In the genomic region with DNA sequence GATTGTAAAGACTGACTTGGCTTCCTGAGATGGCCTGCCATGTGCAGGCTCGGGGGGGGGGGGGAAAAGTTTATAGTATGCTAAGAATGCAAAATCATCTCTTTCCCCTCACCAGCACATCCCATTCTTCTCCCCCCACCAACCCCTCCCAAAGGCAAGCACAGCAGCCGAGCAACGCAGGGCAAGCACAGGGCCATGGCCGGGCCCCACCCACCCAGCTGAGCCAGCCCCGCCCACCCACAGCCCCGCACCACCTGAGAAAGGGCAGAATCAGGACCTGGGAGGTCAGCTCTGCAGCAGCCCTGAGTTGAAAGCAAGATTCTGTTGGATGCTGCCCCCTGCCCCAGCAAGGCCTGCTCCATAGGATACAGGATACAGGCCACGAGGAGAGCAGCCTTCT, we compare ENCODE assay signal across 25 mouse cellular contexts.
DNase-seq lines count a peak whose midpoint lies in the region; ATAC-seq lines count a peak whose summit lies in the region.
"Had no signal": no experiment of that assay in that cellular context is flagged by ENCODE, and none has a peak within 500 bp of the region (broad histone marks: within the 10 kb centered on the region; RNA-seq: fewer than 3 reads in every experiment).

No protein-coding gene starts in this region.

- no peaks in the 10 kb centered on the region for H3K27me3 ChIP-seq in heart, embryonic 11.5 days (ENCODE audit: control insufficient read depth, insufficient read depth, low read length)
- no peaks in the 10 kb centered on the region for H3K27me3 ChIP-seq in midbrain, embryonic 10.5 days (ENCODE audit: low read depth, poor library complexity, severe bottlenecking)
- no peaks in the 10 kb centered on the region for H3K27me3 ChIP-seq in midbrain, embryonic 16.5 days (ENCODE audit: control insufficient read depth, insufficient read depth, low read depth, low read length)
- H3K27me3 ChIP-seq in liver, embryonic 12.5 days (replicated peaks): no peaks in the 10 kb centered on the region
- H3K27me3 ChIP-seq: neural tube, embryonic 15.5 days had no signal

- H3K4me1 ChIP-seq in heart, embryonic 11.5 days (ENCODE audit: control insufficient read depth, insufficient read depth, low read length): peaks cover 33% of the 10 kb centered on the region
- H3K4me1 ChIP-seq in midbrain, embryonic 10.5 days: peaks cover 29% of the 10 kb centered on the region
- peaks cover 8% of the 10 kb centered on the region for H3K4me1 ChIP-seq in midbrain, embryonic 16.5 days (ENCODE audit: control insufficient read depth, insufficient read depth, low read length)
- H3K4me1 ChIP-seq in liver, embryonic 12.5 days: peaks cover 96% of the 10 kb centered on the region

- peak overlapping the region; percentile 33; the same call in 1 of the 2 replicates for H3K4me2 ChIP-seq in heart, embryonic 11.5 days
- H3K4me2 ChIP-seq in midbrain, embryonic 16.5 days (ENCODE audit: low read length): no peak overlapping the region
- H3K4me2 ChIP-seq in liver, embryonic 12.5 days: peak overlapping the region; percentile 8; the same call in 1 of the 2 replicates
- H3K4me2 ChIP-seq: lung, embryonic 14.5 days; neural tube, embryonic 15.5 days had no signal

- intact Hi-C loops in heart, postnatal 36 days (cut with DNase I): loop anchor here (5.0 kb wide), 2 partner anchors 62 to 212 kb away; a partner anchor contains a TSS

- DNase-seq in heart, postnatal 36 days: no peak
- no peak for DNase-seq in midbrain, embryonic 10.5 days (ENCODE audit: low spot score)
- DNase-seq in kidney, adult 9 months: no peak
- no peak for DNase-seq in T-cell, adult 2 months (ENCODE audit: low spot score)
- no peak for DNase-seq in right cerebral cortex, postnatal 4 days
- DNase-seq: adrenal gland, postnatal 10 days; cerebellum, adult 8-10 months; cerebellum, postnatal 25 days; gastrocnemius, adult 2 months; gastrocnemius, postnatal 36 days; heart, adult 2 months; kidney, adult 2 months; kidney, postnatal 10 days; lung, embryonic 14.5 days; lung, postnatal 36 days; midbrain, embryonic 14.5 days; right cerebral cortex, postnatal 25 days; spleen, adult 18-20 months; thymus, postnatal 14 days had no signal

- H3K9ac ChIP-seq in heart, embryonic 11.5 days (ENCODE audit: low read depth, low read length): 0 out of 2 replicates have a peak overlapping the region, but pooled peaks have one; percentile 8
- no peak overlapping the region for H3K9ac ChIP-seq in midbrain, embryonic 16.5 days (ENCODE audit: low read depth, low read length)
- peak overlapping the region; percentile 17; the same call in 1 of the 2 replicates for H3K9ac ChIP-seq in liver, embryonic 12.5 days
- H3K9ac ChIP-seq: lung, embryonic 14.5 days; neural tube, embryonic 15.5 days had no signal

- ATAC-seq in heart, embryonic 11.5 days (replicated peaks; ENCODE audit: insufficient number of reproducible peaks, low FRiP score, low TSS enrichment): no peak; the same call in 1 of the 2 replicates
- ATAC-seq in midbrain, embryonic 16.5 days: no peak
- peak; percentile 39; the same call in 1 of the 2 replicates for ATAC-seq in liver, embryonic 12.5 days
- ATAC-seq: forebrain, embryonic 14.5 days; hindbrain, embryonic 16.5 days had no signal

- 47% methylated on average over 7 of the region's 7 CpGs for WGBS in heart, embryonic 11.5 days (ENCODE audit: insufficient replicate concordance)
- WGBS in midbrain, embryonic 10.5 days: 47% methylated on average over 7 of the region's 7 CpGs
- WGBS in midbrain, embryonic 16.5 days: 61% methylated on average over 7 of the region's 7 CpGs
- 36% methylated on average over 7 of the region's 7 CpGs for WGBS in liver, embryonic 12.5 days (ENCODE audit: insufficient replicate concordance)

- H3K36me3 ChIP-seq in heart, embryonic 11.5 days (ENCODE audit: control insufficient read depth, insufficient read depth, low read length): peaks cover 6% of the 10 kb centered on the region; the same call in 1 of the 2 replicates
- peaks cover 19% of the 10 kb centered on the region for H3K36me3 ChIP-seq in midbrain, embryonic 10.5 days
- peaks cover 6% of the 10 kb centered on the region; the same call in 1 of the 2 replicates for H3K36me3 ChIP-seq in midbrain, embryonic 16.5 days (ENCODE audit: control insufficient read depth, insufficient read depth, low read length)
- peaks cover 52% of the 10 kb centered on the region for H3K36me3 ChIP-seq in liver, embryonic 12.5 days

- H3K4me3 ChIP-seq in heart, embryonic 11.5 days (ENCODE audit: low read depth, low read length): peak overlapping the region; percentile 2; the same call in 1 of the 2 replicates
- H3K4me3 ChIP-seq in midbrain, embryonic 10.5 days: no peak overlapping the region
- H3K4me3 ChIP-seq in midbrain, embryonic 16.5 days (ENCODE audit: low read depth, low read length): no peak overlapping the region
- peak overlapping the region; percentile 4; the same call in 1 of the 2 replicates for H3K4me3 ChIP-seq in liver, embryonic 12.5 days
- H3K4me3 ChIP-seq: gastrocnemius, adult 2 months; heart, adult 2 months; neural tube, embryonic 15.5 days had no signal

- H3K27ac ChIP-seq in heart, embryonic 11.5 days (ENCODE audit: low read depth, low read length): peak overlapping the region; percentile 64
- H3K27ac ChIP-seq in midbrain, embryonic 10.5 days (replicated peaks): 0 out of 2 replicates have a peak overlapping the region, but pooled peaks have one; percentile 19
- H3K27ac ChIP-seq in midbrain, embryonic 16.5 days (ENCODE audit: low read length): no peak overlapping the region
- peak overlapping the region; percentile 32; the same call in 1 of the 2 replicates for H3K27ac ChIP-seq in liver, embryonic 12.5 days
- H3K27ac ChIP-seq: gastrocnemius, adult 2 months; heart, adult 2 months; neural tube, embryonic 15.5 days had no signal

- H3K9me3 ChIP-seq in heart, embryonic 11.5 days (replicated peaks; ENCODE audit: control insufficient read depth, low read length): no peaks in the 10 kb centered on the region
- H3K9me3 ChIP-seq in midbrain, embryonic 10.5 days (replicated peaks): no peaks in the 10 kb centered on the region
- no peaks in the 10 kb centered on the region for H3K9me3 ChIP-seq in midbrain, embryonic 16.5 days (replicated peaks; ENCODE audit: control insufficient read depth, low read length, poor library complexity, severe bottlenecking)
- H3K9me3 ChIP-seq in liver, embryonic 12.5 days (replicated peaks): no peaks in the 10 kb centered on the region
- H3K9me3 ChIP-seq: neural tube, embryonic 15.5 days had no signal

Comparison
In these comparisons a context has a peak if more than half of its experiments do, and no peak if none do; other contexts are left out.
1. H3K4me3 ChIP-seq: peak in heart, embryonic 11.5 days (single experiment) and liver, embryonic 12.5 days (single experiment); none in midbrain, embryonic 10.5 days (single experiment) and midbrain, embryonic 16.5 days (single experiment).